Mouse (Mus musculus): ENCODE results near the gene Tspan4.

Gene Tspan4

DNA sequence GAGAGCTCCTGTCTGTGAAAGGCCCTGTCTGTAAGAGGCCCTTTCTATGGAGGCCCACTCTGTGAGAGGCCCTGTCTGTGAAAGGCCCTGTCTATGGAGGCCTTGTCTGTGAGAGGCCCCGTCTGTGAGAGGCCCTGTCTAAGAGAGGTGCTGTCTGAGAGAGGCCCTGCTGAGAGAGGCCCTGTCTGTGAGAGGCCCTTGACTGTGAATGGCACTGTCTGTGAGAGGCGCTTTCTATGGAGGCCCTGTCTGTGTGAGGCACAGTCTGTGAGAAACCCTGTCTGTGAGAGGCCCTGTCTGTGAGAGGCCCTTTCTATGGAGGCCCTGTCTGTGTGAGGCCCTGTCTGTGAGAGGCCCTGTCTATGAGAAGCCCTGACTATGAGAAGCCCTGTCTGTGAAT, 31.2 kb downstream of the Tspan4 start:
- in situ Hi-C loops (cut with MseI, MboI): no loop called here

DNA sequence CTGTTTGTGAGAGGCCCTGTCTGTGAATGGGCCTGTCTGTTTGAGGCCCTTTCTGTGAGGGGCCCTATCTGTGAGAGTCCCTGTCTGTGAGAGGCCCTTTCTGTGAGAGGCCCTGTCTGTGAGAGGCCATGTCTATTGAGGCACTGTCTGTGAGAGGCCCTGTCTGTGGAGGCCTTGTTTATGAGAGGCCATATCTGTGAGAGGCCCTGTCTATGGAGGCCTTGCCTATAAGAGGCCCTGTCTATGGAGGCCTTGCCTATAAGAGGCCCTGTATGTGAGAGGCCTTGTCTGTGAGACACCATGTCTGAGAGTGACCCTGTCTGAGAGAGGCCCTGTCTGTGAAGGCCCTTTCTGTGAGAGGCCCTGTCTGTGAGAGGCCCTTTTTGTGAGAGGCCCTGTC, 33.1 kb downstream of the Tspan4 start:
- in situ Hi-C loops (cut with MseI, MboI): no loop called here

DNA sequence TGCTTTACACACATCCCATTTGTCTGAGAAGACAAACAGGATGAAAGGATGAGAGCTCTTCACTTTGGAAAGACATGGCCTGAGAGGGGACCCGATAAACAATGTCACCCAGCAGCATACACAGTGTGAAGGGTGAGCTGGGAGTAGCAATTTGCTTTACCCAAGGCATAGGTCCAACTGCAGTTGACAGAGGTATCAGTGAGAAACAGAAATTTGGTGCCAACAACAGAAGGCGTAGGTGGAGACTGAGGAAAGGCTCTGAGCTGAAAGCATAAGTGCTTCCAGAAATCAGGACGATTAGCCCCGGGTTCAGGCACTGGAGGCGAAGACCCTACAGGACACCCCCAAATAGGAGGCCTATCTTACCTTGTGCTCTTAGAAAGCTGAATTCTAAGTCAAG, 35.2 kb downstream of the Tspan4 start:
- in situ Hi-C loops (cut with MseI, MboI): no loop called here

DNA sequence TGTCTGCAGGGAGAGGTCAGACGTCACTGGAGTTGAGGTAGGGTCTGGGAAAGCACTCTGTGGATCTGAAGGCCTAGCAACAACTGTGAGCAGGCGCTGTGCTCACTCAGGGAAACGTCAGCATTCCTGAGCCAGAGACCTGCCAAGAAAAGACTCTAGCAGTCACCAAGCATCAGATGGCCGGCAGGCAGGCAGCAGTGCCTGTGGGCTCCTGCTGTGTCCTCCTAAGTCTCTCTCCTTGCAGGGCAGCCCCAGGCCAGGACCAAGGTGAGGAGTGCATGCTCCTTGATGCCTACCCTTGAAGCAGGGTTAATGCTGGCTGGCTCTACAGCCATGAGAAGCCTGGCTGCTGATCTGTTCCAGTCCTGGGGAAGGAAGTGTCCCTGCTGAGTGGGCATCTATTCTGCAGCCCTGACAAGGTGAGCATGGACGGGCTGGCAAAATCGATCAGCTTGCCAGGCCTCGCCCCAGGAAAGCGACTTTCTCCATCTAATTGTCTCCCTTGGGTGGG, 35.7 kb downstream of the Tspan4 start:
- in situ Hi-C loops (cut with MseI, MboI): no loop called here

DNA sequence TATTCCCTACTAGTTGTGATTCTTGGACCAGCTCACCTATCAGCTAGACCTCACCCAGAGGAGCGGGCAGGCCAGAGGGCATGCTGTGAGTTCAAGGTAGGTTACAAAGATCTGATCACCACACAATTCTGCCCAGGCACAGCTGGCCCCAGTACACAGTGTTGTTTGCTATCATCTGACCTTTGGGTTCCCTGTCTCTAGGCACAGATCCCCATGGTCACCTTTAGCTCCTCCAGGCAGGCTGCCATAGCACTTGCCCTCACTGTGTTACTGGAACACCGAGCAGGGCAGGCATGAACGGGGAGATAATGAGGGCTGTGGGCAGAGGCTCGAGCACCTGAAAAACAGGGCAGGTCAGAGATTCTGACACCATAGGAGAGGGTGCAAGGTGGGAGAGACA, 42.6 kb downstream of the Tspan4 start:
- in situ Hi-C loops (cut with MseI, MboI): no loop called here

DNA sequence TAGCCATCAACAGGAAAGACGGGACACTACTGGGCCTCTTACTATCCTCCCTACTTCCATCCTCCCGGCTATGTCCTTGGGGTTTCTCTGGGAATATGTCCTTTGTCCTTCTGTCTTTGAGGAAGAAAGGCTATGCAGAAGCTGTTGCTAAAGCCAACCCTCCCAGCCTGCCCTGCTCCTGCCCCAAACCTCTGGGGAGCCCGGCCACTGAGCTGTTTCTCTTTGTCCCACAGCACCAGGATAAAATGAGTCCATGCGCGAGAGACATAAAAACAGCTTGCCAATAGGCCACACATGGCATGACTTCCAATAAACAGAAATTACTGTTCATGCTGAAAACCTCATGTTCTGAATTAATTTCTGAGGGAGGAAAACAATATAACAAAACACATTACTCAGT, 43.3 kb downstream of the Tspan4 start:
- in situ Hi-C loops (cut with MseI, MboI): no loop called here

DNA sequence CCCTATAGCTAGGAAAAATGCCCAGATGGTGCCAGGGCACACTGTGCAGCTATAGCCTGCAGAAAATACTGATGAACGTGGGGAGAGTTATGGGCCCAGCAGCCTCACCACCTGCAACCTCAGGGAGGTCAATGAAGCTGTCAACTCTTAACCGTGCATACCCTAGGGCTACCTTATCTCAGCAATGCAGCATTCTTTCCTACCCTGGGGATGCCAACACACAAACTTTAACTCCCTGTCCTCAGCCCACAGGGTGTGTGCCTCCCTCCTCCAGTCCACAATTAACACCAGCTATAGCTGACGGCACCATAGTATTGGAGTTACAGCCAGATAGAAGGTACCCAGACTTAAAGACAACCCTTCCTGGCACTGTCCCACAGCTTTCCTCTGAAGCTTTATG, 43.9 kb downstream of the Tspan4 start:
- in situ Hi-C loops (cut with MseI, MboI): no loop called here

DNA sequence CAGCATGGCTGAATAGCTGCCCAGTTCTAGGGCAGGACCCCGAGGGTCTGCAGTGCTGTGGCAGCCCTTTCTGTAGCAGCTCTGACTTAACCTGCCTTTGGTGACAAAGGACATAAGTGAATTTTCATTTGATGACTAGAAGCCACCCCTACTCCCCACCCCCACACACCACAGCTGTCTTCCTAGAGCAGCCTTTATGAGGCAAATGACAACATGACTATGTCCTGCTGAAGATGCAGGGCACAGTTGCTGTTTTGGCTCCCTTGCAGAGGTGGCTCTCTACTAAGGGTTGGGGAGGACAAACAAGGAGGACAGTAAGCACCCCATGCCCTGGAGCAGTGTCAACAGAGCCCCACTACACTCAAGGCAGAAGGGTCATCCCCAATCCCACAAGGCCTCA, 44.8 kb downstream of the Tspan4 start:
- in situ Hi-C loops (cut with MseI, MboI): no loop called here

DNA sequence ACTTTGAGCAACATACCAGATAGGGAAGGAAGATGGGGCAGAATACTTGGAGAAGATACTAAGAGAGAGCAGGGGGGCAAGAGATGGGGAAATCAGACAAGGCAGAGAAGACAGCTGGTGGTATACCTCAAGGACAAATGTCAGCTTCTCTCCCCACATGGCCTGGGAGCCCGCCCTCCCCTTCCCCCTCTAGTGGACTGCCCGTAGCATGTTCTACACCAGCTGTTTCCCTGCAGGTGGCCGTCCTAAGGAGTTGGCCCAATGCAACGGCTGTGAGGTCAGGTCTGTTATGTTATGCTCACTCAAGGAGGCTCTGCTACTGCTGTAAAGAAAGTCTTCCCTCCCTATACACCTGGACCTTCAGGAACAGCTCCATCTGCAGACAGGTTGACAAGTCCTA, 48.0 kb downstream of the Tspan4 start:
- in situ Hi-C loops (cut with MseI, MboI): no loop called here

DNA sequence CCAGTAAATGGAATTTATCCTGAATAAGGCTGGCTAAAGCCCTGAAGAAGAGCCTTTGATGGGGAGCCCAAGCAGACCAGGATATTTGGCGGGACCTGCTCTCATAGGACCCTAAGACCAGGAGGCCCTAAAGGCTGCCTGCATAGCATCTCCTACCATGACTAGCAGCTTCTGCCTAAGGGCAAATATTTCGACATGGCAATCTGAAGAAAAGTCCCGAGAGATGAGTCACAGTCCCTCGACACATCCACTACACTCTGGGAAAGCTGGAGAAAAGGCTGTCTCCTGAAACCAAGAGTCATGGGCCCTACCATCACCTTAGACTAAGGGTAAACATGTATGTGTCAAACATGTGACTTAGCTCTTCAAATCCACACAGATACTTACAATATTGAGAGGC, 49.2 kb downstream of the Tspan4 start:
- in situ Hi-C loops (cut with MseI, MboI): no loop called here

DNA sequence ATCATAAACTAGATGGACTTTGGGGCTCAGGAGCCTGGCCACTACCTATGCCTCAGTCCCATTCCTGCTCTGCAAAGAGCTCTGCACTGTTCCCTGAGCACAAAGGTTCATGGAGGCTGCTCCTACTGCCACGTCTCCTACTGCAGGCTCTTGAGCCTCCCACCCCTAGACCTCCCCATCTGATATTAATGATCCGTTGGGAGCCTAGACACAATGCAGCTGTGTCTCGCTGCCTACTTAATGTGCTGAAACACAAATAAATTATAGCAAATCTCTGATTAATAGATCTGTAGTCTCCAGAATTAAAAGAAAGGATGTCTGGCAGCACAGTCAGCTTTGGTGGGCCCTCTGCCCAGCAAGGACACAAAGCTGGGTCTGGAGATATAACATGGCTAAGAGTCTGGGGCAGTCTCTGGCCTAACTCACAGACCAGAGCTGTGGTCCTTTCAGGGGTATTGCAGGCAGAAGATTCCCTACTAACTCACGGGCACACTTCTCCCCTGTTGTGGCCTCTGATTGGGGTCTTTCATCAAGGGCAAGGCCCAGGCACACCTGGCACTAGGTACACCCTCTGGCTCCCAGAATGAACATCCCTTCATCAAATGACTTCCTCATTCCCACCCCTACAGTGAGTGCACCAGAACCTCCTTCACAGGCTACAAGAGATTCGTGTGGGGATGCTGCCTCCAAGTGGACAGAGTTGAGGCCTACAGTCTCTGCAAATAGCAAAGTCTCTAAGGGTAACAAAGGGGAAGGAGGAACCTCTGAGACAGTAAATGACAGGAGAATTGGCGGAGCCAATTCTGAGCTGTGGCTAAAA, 49.9 kb downstream of the Tspan4 start:
- in situ Hi-C loops (cut with MseI, MboI): no loop called here

DNA sequence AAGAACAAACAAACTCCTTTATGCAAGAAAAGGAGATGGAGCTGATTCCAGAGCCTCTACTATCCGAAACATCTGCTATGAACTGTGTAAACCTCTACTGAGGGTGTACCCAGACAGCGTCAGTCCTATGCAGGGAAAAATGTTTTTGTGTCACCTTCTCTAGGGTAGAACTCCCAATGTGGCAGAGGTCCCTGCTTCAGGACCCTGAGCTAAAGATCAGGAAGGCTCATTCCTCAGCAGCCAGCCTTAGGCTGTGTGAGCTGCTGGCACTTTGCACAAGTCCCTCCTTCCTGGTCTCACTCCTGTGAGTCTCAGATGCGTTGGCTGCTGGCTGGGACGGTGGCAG, 50.5 kb downstream of the Tspan4 start:
- in situ Hi-C loops (cut with MseI, MboI): no loop called here

DNA sequence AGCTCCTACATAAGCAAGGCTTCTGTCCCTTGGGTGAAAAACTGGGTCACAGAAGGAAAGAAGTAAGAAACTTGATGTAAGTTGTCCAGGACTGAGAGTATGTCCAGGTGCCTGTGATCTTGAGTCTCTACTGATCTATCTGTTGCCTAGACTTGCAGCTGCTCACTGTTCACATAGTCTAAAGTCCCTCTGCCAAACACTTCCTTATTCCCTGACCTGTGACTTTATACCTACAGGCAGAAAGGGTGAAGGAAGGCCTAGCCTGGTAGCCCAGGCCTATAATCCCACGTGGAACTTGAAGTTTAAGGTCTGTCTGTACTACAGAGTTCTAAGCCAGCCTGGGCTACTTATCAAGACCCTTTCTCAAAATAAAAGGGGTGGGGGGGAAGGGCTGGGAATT, 60.5 kb downstream of the Tspan4 start:
- in situ Hi-C loops (cut with MseI, MboI): no loop called here

DNA sequence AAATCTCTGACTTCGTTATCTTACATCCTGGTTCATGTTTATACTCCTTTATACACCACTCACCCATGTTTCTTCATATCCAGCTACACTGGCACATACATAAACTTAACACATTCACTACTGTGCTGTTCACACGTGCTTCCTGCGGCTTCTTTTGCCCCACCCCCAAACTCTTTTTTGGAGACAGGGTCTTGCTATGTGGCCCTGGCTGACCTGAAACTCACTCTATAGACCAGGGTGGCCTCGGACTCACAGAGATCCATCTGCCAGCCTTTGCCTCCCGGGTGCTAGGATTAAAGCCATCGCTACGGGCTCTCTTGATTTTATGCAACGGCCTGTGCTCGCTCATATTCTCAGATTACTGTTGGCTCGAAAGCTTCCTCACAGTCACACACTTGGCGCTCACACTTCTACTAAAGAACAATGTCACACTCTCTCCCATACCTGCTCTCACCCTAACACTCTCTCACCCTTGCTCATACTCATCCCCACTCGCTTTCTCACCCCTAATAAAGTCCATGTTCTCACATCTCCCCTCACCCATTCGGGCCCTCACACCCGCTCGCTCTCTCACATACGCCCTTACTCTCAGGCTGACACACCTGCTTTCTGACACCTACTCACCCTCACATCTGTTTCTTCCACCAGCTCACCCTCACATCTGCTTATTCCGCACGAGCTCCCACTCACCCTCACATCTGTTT, 64.0 kb downstream of the Tspan4 start:
- in situ Hi-C loops (cut with MseI, MboI): no loop called here

DNA sequence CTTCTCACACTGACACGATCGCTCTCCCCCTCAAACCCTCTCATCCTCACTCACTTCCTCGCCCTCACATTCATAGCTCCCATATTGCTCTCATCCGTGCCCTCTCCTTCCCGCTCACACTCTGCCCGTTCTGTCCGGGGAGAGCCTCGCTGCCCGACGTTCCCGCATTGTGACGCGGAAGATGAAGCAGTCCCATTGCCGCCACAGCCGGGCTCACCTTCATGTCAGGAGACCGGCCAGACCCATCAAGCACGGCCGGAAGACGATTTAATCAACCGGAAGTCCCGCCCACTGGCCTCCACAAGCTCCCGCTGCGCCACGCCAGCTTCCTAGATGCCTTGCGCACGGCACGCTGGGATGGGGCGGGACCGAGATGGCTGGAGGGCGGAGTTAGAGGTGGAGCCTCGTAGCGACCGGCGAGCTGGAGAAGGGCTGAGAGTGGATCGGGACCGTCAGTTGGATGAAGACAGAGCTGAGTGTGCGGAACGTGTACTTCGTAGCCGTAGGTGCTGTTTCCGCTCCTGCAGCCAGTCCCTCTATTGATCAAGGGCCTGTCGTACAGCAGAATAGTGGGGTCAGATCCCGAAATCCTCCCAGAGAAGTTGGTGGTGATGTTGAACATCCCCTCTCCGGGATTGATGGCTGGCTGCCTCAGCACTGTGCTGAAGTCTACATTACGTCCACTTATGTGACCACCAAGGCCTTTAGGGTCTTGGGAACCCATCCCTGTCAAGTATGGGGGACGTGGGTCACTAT, 64.7 kb downstream of the Tspan4 start, which contains the start of gene Chid1:
Chid1 (minus strand) TSS at position 302 of the 756 bp plus-strand sequence.
- in situ Hi-C loops (cut with MseI, MboI): no loop called here

DNA sequence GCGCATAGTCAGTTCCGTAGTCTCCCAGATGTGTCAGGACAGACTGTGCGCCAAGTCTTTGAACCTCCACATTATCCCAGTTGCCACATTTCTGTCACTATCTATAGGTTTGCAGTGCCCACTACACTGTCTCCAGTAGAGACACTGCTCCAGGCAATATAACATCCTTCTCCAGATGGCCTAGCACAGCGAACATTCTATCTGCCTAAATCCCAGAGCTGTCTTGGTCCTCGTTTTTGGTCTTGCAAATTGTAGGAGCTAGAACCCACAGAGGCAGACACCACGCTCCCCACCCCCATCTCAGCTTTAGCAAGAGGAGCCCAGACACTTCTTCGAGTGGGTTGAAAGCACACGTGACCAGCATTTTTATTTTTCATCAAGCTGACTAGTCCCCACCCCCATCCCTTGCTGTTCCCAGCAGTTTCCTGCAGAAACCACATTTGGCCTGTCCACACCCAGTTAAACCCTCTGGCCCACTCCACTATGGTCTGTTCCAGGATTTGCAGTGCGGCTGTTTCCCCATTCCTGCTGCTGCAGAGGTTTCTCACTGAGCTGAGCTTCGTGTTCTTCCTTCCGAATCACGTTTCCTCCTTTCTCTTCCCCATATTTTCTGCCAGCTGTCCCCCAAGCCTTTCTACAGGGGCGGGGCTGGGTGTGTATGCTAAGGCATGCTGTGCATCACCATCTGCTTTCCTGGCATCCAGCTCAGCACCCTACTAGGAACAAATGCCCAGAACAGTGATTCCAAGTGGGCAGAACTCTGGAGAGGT, 65.5 kb downstream of the Tspan4 start:
- in situ Hi-C loops (cut with MseI, MboI): no loop called here

DNA sequence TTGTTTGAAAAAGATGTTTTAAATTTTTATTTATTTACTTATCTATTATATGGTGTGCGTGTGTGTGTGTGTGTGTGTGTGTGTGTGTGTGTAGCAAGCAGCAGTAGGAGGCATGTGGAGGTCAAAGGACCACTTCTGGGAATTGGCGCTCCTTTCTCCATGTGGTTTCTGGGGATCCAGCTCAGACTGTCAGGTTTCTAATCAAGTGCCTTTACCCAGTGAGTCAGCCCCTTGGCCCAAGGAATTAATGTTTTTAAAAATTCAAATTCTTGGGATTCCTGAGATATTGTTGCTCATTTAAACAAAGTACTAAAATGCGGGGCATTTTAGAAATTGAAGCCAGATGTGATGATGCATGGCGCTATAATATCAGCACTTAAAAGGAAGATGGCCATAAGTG, 66.6 kb downstream of the Tspan4 start:
- in situ Hi-C loops (cut with MseI, MboI): no loop called here

DNA sequence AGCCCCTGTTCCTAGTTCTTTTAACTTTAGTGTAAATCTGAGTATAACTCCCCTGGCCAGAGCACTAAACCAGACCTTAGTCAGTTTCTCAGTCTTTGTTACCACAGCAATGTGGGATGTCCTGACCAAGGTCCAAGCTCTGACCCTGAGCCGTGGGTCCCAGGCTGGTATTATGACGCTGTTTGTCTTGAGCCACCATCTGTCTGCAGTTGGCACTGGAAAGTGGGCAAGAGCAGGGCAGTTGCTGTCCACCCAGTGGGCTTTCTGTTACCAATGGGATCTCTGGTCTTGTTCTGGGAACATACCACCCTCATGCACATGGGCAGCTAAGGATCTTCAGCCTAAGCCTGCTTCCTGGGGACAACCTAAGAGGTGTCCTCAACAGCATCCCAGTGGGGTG, 67.5 kb downstream of the Tspan4 start:
- in situ Hi-C loops (cut with MseI, MboI): no loop called here
